Comparison of ENCODE assay signal across 29 mouse cellular contexts in the genomic region with DNA sequence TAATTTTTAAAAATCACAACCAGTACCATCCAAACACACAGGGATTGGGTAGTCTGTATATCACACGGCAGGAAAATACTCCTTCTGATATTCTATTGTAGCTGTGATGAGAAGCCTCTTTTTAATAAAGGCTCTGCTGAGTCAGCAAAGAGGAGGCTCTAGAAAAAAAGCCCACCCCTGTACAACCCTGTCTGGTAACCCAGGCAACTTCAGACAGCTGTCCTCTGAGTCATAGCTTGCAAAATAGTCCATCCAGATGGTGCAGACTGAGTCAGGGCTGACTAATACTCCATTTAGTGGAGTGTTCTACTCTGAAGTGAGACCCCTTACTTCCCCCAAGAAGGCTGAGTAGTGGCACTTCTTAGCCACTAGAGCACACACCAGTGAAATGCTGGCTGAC. TPM values are rescaled to one million over a fixed set of nuclear protein-coding genes. Genes with fewer than 3 reads are reported as not detected.
DNase-seq lines count a peak whose midpoint lies in the region; TF ChIP-seq lines count a peak whose summit lies in the region.
"Had no signal": no experiment of that assay in that cellular context is flagged by ENCODE, and none has a peak within 500 bp of the region (broad histone marks: within the 10 kb centered on the region; RNA-seq: fewer than 3 reads in every experiment).

No protein-coding gene starts in this region.

- no peak for TF ChIP-seq POLR2A in myocyte (IDR thresholded peaks at IDR 0.05; ENCODE audit: insufficient read length, low read depth)

- no peaks in the 10 kb centered on the region for H3K36me3 ChIP-seq in ES-E14 (ENCODE audit: control insufficient read depth, insufficient read depth, low read length, poor library complexity, severe bottlenecking)
- no peaks in the 10 kb centered on the region for H3K36me3 ChIP-seq in myocyte (ENCODE audit: control insufficient read depth, insufficient read depth)
- H3K36me3 ChIP-seq: embryonic facial prominence, embryonic 10.5 days; embryonic facial prominence, embryonic 13.5 days; heart, embryonic 12.5 days; heart, embryonic 15.5 days had no signal

- peak; percentile 9 for DNase-seq in 416B (ENCODE audit: low read depth)
- DNase-seq in ES-E14 (ENCODE audit: low read depth, low spot score): no peak
- peak; percentile 64 for DNase-seq in NIH3T3 (ENCODE audit: low read depth)
- DNase-seq in gastrocnemius, postnatal 4 days (ENCODE audit: low spot score in 2 of 2): no peak
- DNase-seq in layer of hippocampus, adult 11-12 months (ENCODE audit: low spot score): no peak
- DNase-seq in cerebellum, postnatal 36 days: no peak
- DNase-seq in urinary bladder, adult 2 months (ENCODE audit: low spot score): no peak
- DNase-seq: adrenal gland, adult 8-10 months; adrenal gland, postnatal 25 days; cerebellum, adult 11 months; cerebellum, adult 2 months; cerebellum, adult 9-11 months; cerebellum, postnatal 25 days; embryo, embryonic 11 days; gastrocnemius, adult 2 months; gastrocnemius, postnatal 14 days; heart, adult 18-20 months; heart, postnatal 10 days; heart, postnatal 36 days; kidney, adult 18-20 months had no signal

- in situ Hi-C loops in ES-E14 (cut with MboI; ENCODE audit: low sequenced_read_pairs in 2 of 2, unreplicated experiment in 2 of 2): no loop called here

- no peak overlapping the region for H3ac ChIP-seq in myocyte (ENCODE audit: control insufficient read depth, insufficient read length)

- H3K27ac ChIP-seq in ES-E14 (ENCODE audit: insufficient read depth, low read depth, low read length, poor library complexity, severe bottlenecking): no peak overlapping the region
- H3K27ac ChIP-seq: embryonic facial prominence, embryonic 10.5 days; embryonic facial prominence, embryonic 13.5 days; forebrain, embryonic 13.5 days; gastrocnemius, adult 2 months; heart, embryonic 15.5 days; hindbrain, embryonic 14.5 days; hindbrain, postnatal 0 days had no signal

- H3K4me2 ChIP-seq in myocyte (ENCODE audit: low read depth): no peak overlapping the region
- H3K4me2 ChIP-seq: embryonic facial prominence, embryonic 13.5 days; forebrain, embryonic 13.5 days; heart, embryonic 12.5 days; heart, embryonic 15.5 days; hindbrain, embryonic 14.5 days had no signal

- no peaks in the 10 kb centered on the region for H3K27me3 ChIP-seq in myocyte (ENCODE audit: control insufficient read depth, insufficient read depth, insufficient read length)
- H3K27me3 ChIP-seq: embryonic facial prominence, embryonic 13.5 days; forebrain, embryonic 13.5 days; heart, embryonic 12.5 days; heart, embryonic 15.5 days had no signal

- H3K9ac ChIP-seq in ES-E14 (ENCODE audit: insufficient read depth, low read depth, low read length, poor library complexity, severe bottlenecking): no peak overlapping the region
- H3K9ac ChIP-seq: embryonic facial prominence, embryonic 13.5 days; forebrain, embryonic 13.5 days; heart, embryonic 12.5 days; heart, embryonic 15.5 days; hindbrain, embryonic 14.5 days had no signal

- no peaks in the 10 kb centered on the region for H3K9me3 ChIP-seq in ES-E14 (ENCODE audit: control insufficient read depth, insufficient read depth, low read depth, low read length)
- H3K9me3 ChIP-seq: embryonic facial prominence, embryonic 10.5 days; embryonic facial prominence, embryonic 13.5 days; forebrain, embryonic 13.5 days; heart, embryonic 15.5 days had no signal

- H3K4me1 ChIP-seq in ES-E14 (ENCODE audit: control insufficient read depth in 2 of 2, insufficient read depth in 2 of 2, low read length in 2 of 2, poor library complexity in 1 of 2): no peaks in the 10 kb centered on the region
- H3K4me1 ChIP-seq: embryonic facial prominence, embryonic 10.5 days; embryonic facial prominence, embryonic 13.5 days; forebrain, embryonic 13.5 days; heart, embryonic 12.5 days; heart, embryonic 15.5 days had no signal

- H3K4me3 ChIP-seq in ES-E14 (ENCODE audit: insufficient read depth in 1 of 2, low read depth in 1 of 2, low read length in 2 of 2, poor library complexity in 1 of 2, severe bottlenecking in 1 of 2) (no peak overlapping the region), myocyte (no peak overlapping the region)
- H3K4me3 ChIP-seq: embryonic facial prominence, embryonic 10.5 days; embryonic facial prominence, embryonic 13.5 days; erythroblast, embryonic 14.5 days; forebrain, embryonic 13.5 days; gastrocnemius, adult 2 months; heart, embryonic 12.5 days; heart, embryonic 15.5 days had no signal

- H3K79me2 ChIP-seq in myocyte (ENCODE audit: control insufficient read depth, insufficient read depth): no peaks in the 10 kb centered on the region

TF ChIP-seq in ES-E14, 5 proteins besides CTCF, POLR2A, EP300 and RAD21:
- peak; percentile 91 for TF ChIP-seq MAFK (IDR thresholded peaks at IDR 0.05; ENCODE audit: insufficient read depth, low read depth, low read length)
- TF ChIP-seq ZC3H11A (IDR thresholded peaks at IDR 0.05; ENCODE audit: borderline replicate concordance, low read depth, low read length): no peak
TF ChIP-seq in ES-E14: peak in this region for 1.

TF ChIP-seq in myocyte, 11 proteins besides CTCF, POLR2A, EP300 and RAD21:
- TF ChIP-seq MAX (IDR thresholded peaks at IDR 0.05; ENCODE audit: low read depth): no peak
- TF ChIP-seq POLR2AphosphoS2 (IDR thresholded peaks at IDR 0.05; ENCODE audit: insufficient read length, low read depth): no peak
- TF ChIP-seq MYOG (IDR thresholded peaks at IDR 0.05; ENCODE audit: control insufficient read depth in 1 of 3, insufficient read depth in 1 of 3, insufficient read length in 2 of 3, low read depth in 2 of 3): no peak
- peak in 1 of 3 experiments; percentile 26 for TF ChIP-seq MYOD1 (IDR thresholded peaks at IDR 0.05; ENCODE audit: control insufficient read depth in 1 of 3, insufficient read length in 2 of 3, low read depth in 2 of 3)
- no peak for TF ChIP-seq SRF (IDR thresholded peaks at IDR 0.05; ENCODE audit: control insufficient read depth, insufficient read length, low read depth)
- TF ChIP-seq TCF12 (IDR thresholded peaks at IDR 0.05; ENCODE audit: insufficient read depth, poor library complexity, severe bottlenecking): peak; percentile 50
- TF ChIP-seq CEBPB (IDR thresholded peaks at IDR 0.05; ENCODE audit: insufficient read depth, poor library complexity, severe bottlenecking): peak; percentile 82
TF ChIP-seq in myocyte: peak in this region for 3.

RNA-seq across cellular contexts. Expression of a gene that starts 41.4 kb away (rescaled TPM):
- total RNA-seq in ES-E14 (2012; rRNA removed): 10.9 and 11.3 TPM in 2 replicates
- 4.0 TPM for polyA plus RNA-seq in myocyte (2012; fragmentation: generic; extraction: Trizol)
- total RNA-seq in gastrocnemius, postnatal 4 days (2021): 10 to 100 TPM; 36.8 to 44.8 TPM
- polyA plus RNA-seq in urinary bladder, adult 2 months (2012; rRNA removed): 22.2 and 24.0 TPM in 2 replicates

Comparison
In these comparisons a context has a peak if more than half of its experiments do, and no peak if none do; other contexts are left out.
1. DNase-seq: peak in 416B (single experiment) and NIH3T3 (single experiment); none in ES-E14 (single experiment), gastrocnemius, postnatal 4 days (0 of 2), layer of hippocampus, adult 11-12 months (single experiment), cerebellum, postnatal 36 days (0 of 2) and urinary bladder, adult 2 months (single experiment).